Mouse (Mus musculus) liver, postnatal 0 days (tissue): ENCODE data around the gene Elmo3.

Experiments
- CTCF ChIP-seq: sonication (generic); IDR thresholded peaks from 2 replicates; pipeline ENCODE4 v1.5.1; 2016; ENCODE audit warnings: antibody characterized with exemption, low read depth
- EP300 ChIP-seq: IDR thresholded peaks from 2 replicates; pipeline ENCODE4 v1.6.1; 2016; ENCODE audit warnings: antibody characterized with exemption, low read depth, mild to moderate bottlenecking

GRCm38 (mm10) chr8:105297511-105298192 is 7.7 kb upstream of the Elmo3 start, which contains the start of gene E2f4:
- TF ChIP-seq CTCF (0 out of 2 replicates have a peak, but pooled peaks have one; percentile 1), EP300 (no peak)
